ENCODE assay signal across 14 mouse cellular contexts in the genomic region with DNA sequence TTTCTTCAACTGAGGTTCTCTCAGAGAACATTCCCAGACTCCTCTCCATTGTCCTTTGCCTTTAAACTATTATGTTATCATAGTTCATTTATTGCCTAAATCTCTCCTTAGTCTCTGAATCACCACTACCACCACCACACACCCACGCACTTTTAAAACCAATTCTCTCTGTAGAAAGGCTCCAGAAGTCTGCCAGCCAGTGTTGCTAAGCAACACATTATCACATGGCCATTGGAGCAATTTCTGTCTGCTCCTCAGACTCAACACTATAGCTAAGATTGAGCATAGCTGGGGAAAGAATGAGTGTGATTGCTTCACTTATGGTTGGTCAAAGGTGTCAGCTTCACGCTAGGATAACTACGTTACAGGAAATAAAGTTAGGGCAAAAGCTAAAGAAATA. TPM values are rescaled to one million over a fixed set of nuclear protein-coding genes. Genes with fewer than 3 reads are reported as not detected.
DNase-seq lines count a peak whose midpoint lies in the region; ATAC-seq and TF ChIP-seq lines count a peak whose summit lies in the region.
"Had no signal": no experiment of that assay in that cellular context is flagged by ENCODE, and none has a peak within 500 bp of the region (broad histone marks: within the 10 kb centered on the region; RNA-seq: fewer than 3 reads in every experiment).

No protein-coding gene starts in this region.

- peak; percentile 45 for DNase-seq in forebrain, postnatal 0 days
- DNase-seq in left cerebral cortex, postnatal 36 days (ENCODE audit: low spot score in 2 of 2) = peak; percentile 6 to 8
- DNase-seq in limb, embryonic 10.5 days (ENCODE audit: low spot score) = no peak
- no peak for DNase-seq in thymus, postnatal 25 days
- no peak for DNase-seq in kidney, adult 2 months
- DNase-seq: liver, embryonic 13.5 days; thymus, postnatal 36 days had no signal

- no peaks in the 10 kb centered on the region; the same call in 1 of the 2 replicates for H3K4me1 ChIP-seq in hindbrain, embryonic 13.5 days (replicated peaks)
- H3K4me1 ChIP-seq in hindbrain, embryonic 12.5 days = no peaks in the 10 kb centered on the region
- H3K4me1 ChIP-seq in forebrain, postnatal 0 days (ENCODE audit: insufficient read depth) = 0 out of 2 replicates have a peak, but pooled peaks cover 4% of the 10 kb centered on the region
- no peaks in the 10 kb centered on the region for H3K4me1 ChIP-seq in limb, embryonic 10.5 days
- no peaks in the 10 kb centered on the region for H3K4me1 ChIP-seq in kidney, adult 2 months (ENCODE audit: control insufficient read depth, insufficient read depth, low read length)
- H3K4me1 ChIP-seq: liver, embryonic 13.5 days had no signal

- no peaks in the 10 kb centered on the region for H3K79me3 ChIP-seq in C2C12 (ENCODE audit: low read depth)

- TF ChIP-seq CTCF in C2C12 (IDR thresholded peaks at IDR 0.05; ENCODE audit: control insufficient read depth, insufficient read depth, insufficient read length) = no peak
- no peak for TF ChIP-seq CTCF in forebrain, postnatal 0 days (IDR thresholded peaks at IDR 0.05; ENCODE audit: low read depth)
- TF ChIP-seq CTCF in kidney, adult 2 months (conservative IDR thresholded peaks at IDR 0.05; ENCODE audit: insufficient read depth, insufficient read length, low read depth, low read length) = no peak

- H3K27ac ChIP-seq in hindbrain, embryonic 13.5 days = no peak overlapping the region
- H3K27ac ChIP-seq in hindbrain, embryonic 12.5 days = no peak overlapping the region
- H3K27ac ChIP-seq in forebrain, postnatal 0 days (ENCODE audit: low read depth, low read length) = no peak overlapping the region
- no peak overlapping the region for H3K27ac ChIP-seq in limb, embryonic 10.5 days
- H3K27ac ChIP-seq in kidney, adult 2 months (ENCODE audit: insufficient read depth, low read depth, low read length) = no peak overlapping the region
- H3K27ac ChIP-seq: liver, embryonic 13.5 days had no signal

- no peaks in the 10 kb centered on the region for H3K79me2 ChIP-seq in C2C12 (ENCODE audit: control insufficient read depth, insufficient read depth)

- intact Hi-C loops in left cerebral cortex, postnatal 36 days (cut with DNase I) = no loop called here

- no peaks in the 10 kb centered on the region for H3K9me3 ChIP-seq in hindbrain, embryonic 13.5 days
- no peaks in the 10 kb centered on the region for H3K9me3 ChIP-seq in hindbrain, embryonic 12.5 days (replicated peaks)
- no peaks in the 10 kb centered on the region for H3K9me3 ChIP-seq in forebrain, postnatal 0 days (ENCODE audit: low read length)
- H3K9me3 ChIP-seq in limb, embryonic 10.5 days (replicated peaks) = no peaks in the 10 kb centered on the region
- H3K9me3 ChIP-seq: liver, embryonic 13.5 days had no signal

- no peak overlapping the region for H3K4me2 ChIP-seq in hindbrain, embryonic 13.5 days
- no peak overlapping the region for H3K4me2 ChIP-seq in hindbrain, embryonic 12.5 days (replicated peaks)
- H3K4me2 ChIP-seq in forebrain, postnatal 0 days (ENCODE audit: low read depth) = no peak overlapping the region
- H3K4me2 ChIP-seq: liver, embryonic 13.5 days had no signal

- no peak for TF ChIP-seq POLR2A in kidney, adult 2 months (IDR thresholded peaks at IDR 0.05; ENCODE audit: low read depth, low read length)

- ATAC-seq in hindbrain, embryonic 13.5 days (ENCODE audit: low FRiP score) = peak; percentile 43; the same call in 1 of the 2 replicates
- no peak for ATAC-seq in hindbrain, embryonic 12.5 days (ENCODE audit: low FRiP score)
- peak; percentile 91 for ATAC-seq in forebrain, postnatal 0 days

- no peaks in the 10 kb centered on the region for H3K27me3 ChIP-seq in hindbrain, embryonic 13.5 days
- H3K27me3 ChIP-seq in hindbrain, embryonic 12.5 days = no peaks in the 10 kb centered on the region
- no peaks in the 10 kb centered on the region for H3K27me3 ChIP-seq in C2C12 (ENCODE audit: control insufficient read depth, insufficient read depth, insufficient read length)
- no peaks in the 10 kb centered on the region for H3K27me3 ChIP-seq in forebrain, postnatal 0 days (ENCODE audit: insufficient read depth, low read length)
- H3K27me3 ChIP-seq in limb, embryonic 10.5 days (ENCODE audit: low read depth, poor library complexity, severe bottlenecking) = peaks cover 49% of the 10 kb centered on the region
- no peaks in the 10 kb centered on the region for H3K27me3 ChIP-seq in kidney, adult 2 months (replicated peaks; ENCODE audit: control insufficient read depth, insufficient read depth, low read length)
- H3K27me3 ChIP-seq: CH12.LX; liver, embryonic 13.5 days had no signal

- H3ac ChIP-seq in C2C12 (ENCODE audit: control insufficient read depth, insufficient read length, low read depth) = no peak overlapping the region

- H3K36me3 ChIP-seq in hindbrain, embryonic 13.5 days = no peaks in the 10 kb centered on the region
- H3K36me3 ChIP-seq in hindbrain, embryonic 12.5 days = no peaks in the 10 kb centered on the region
- no peaks in the 10 kb centered on the region for H3K36me3 ChIP-seq in C2C12 (ENCODE audit: control insufficient read depth, insufficient read depth)
- H3K36me3 ChIP-seq in forebrain, postnatal 0 days (ENCODE audit: insufficient read depth) = no peaks in the 10 kb centered on the region
- no peaks in the 10 kb centered on the region for H3K36me3 ChIP-seq in limb, embryonic 10.5 days
- no peaks in the 10 kb centered on the region for H3K36me3 ChIP-seq in kidney, adult 2 months (ENCODE audit: control insufficient read depth, insufficient read depth, low read length)
- H3K36me3 ChIP-seq: liver, embryonic 13.5 days had no signal

- 45% methylated on average over 3 of the region's 3 CpGs for WGBS in hindbrain, embryonic 13.5 days
- WGBS in hindbrain, embryonic 12.5 days = 63% methylated on average over 3 of the region's 3 CpGs
- 47% methylated on average over 3 of the region's 3 CpGs for WGBS in forebrain, postnatal 0 days
- 87% methylated on average over 3 of the region's 3 CpGs for WGBS in limb, embryonic 10.5 days
- 48% methylated on average over 3 of the region's 3 CpGs for WGBS in kidney, adult 2 months

- no peak overlapping the region for H3K4me3 ChIP-seq in hindbrain, embryonic 13.5 days
- no peak overlapping the region for H3K4me3 ChIP-seq in hindbrain, embryonic 12.5 days
- H3K4me3 ChIP-seq in C2C12 (ENCODE audit: insufficient read depth, poor library complexity, severe bottlenecking) = no peak overlapping the region
- H3K4me3 ChIP-seq in forebrain, postnatal 0 days (ENCODE audit: low read depth, low read length) = no peak overlapping the region
- no peak overlapping the region for H3K4me3 ChIP-seq in limb, embryonic 10.5 days
- no peak overlapping the region for H3K4me3 ChIP-seq in kidney, adult 2 months (ENCODE audit: insufficient read depth, low read depth, low read length)
- H3K4me3 ChIP-seq: liver, embryonic 13.5 days had no signal

- no peak overlapping the region for H3K9ac ChIP-seq in hindbrain, embryonic 13.5 days
- no peak overlapping the region for H3K9ac ChIP-seq in hindbrain, embryonic 12.5 days
- H3K9ac ChIP-seq in forebrain, postnatal 0 days = no peak overlapping the region
- H3K9ac ChIP-seq: liver, embryonic 13.5 days had no signal

TF ChIP-seq in C2C12, 6 proteins besides CTCF, POLR2A, EP300 and RAD21:
- TF ChIP-seq USF1 (IDR thresholded peaks at IDR 0.05; ENCODE audit: low read depth) (peak; percentile 80), MYOD1 (IDR thresholded peaks at IDR 0.05; ENCODE audit: control insufficient read depth, insufficient read length, low read depth) (no peak)

RNA-seq across cellular contexts. Expression of a gene that starts 59.3 kb away (rescaled TPM):
- polyA plus RNA-seq in hindbrain, embryonic 13.5 days (2015; fragmentation: Nextera tagmentation; extraction: Ambion mirVana) = not detected in 2 replicates
- polyA plus RNA-seq in hindbrain, embryonic 12.5 days (2016; fragmentation: Nextera tagmentation; extraction: Ambion mirVana) = not detected in 2 replicates
- not detected for polyA plus RNA-seq in C2C12 (2012; fragmentation: generic; extraction: Trizol)
- total RNA-seq in forebrain, postnatal 0 days (2014; rRNA removed) = not detected in 2 replicates
- not detected in 2 replicates for polyA plus RNA-seq in forebrain, postnatal 0 days (2015; fragmentation: Nextera tagmentation; extraction: Ambion mirVana)
- total RNA-seq in left cerebral cortex, postnatal 36 days (2021) = not detected
- not detected in 2 replicates for polyA plus RNA-seq in limb, embryonic 10.5 days (2016; fragmentation: Nextera tagmentation; extraction: Ambion mirVana)
- polyA plus RNA-seq in kidney, adult 2 months (2012; rRNA removed) = not detected in 2 replicates
- total RNA-seq: CH12.LX; megakaryocyte progenitor cell, adult 5-6 weeks; neutrophil, adult 5-6 weeks had no signal
- polyA plus RNA-seq: large intestine, adult 2 months had no signal

Comparison
In these comparisons a context has a peak if more than half of its experiments do, and no peak if none do; other contexts are left out.
1. DNase-seq: peak in forebrain, postnatal 0 days (single experiment) and left cerebral cortex, postnatal 36 days (2 of 2); none in limb, embryonic 10.5 days (single experiment), thymus, postnatal 25 days (single experiment) and kidney, adult 2 months (single experiment).